Mouse (Mus musculus): ENCODE measurements at regions not wholly inside any gene's neighbourhood (a gene's known extent, or its start where the extent isn't known, plus 50 kb on each side); places are given as distances from the start of the nearest gene placed in this dataset.

- H3K36me3 ChIP-seq (ENCODE audit: control insufficient read depth in 1 of 2, insufficient read depth in 2 of 2, low read length in 2 of 2): no peaks in the 10 kb centered on the region
These were observed 199.1 kb upstream of the Prkd1 start for GRCm38 (mm10) chr12:50847976-50848375.

GRCm38 (mm10) chr12:50842744-50843143 lies 193.8 kb upstream of the Prkd1 start:
- H3K27me3 ChIP-seq (ENCODE audit: control insufficient read depth in 1 of 2, insufficient read depth in 2 of 2, low read length in 2 of 2): no peaks in the 10 kb centered on the region
- no peaks in the 10 kb centered on the region for H3K36me3 ChIP-seq (ENCODE audit: control insufficient read depth in 1 of 2, insufficient read depth in 2 of 2, low read length in 2 of 2)
- H3K9ac ChIP-seq (ENCODE audit: control insufficient read depth, low read depth, low read length, poor library complexity, severe bottlenecking): no peak overlapping the region
- H3K79me2 ChIP-seq (ENCODE audit: control insufficient read depth, insufficient read depth, low read length, poor library complexity): no peaks in the 10 kb centered on the region
- no peak for TF ChIP-seq TCF12 (IDR thresholded peaks at IDR 0.05; ENCODE audit: low read depth, low read length)
- TF ChIP-seq MAFK (IDR thresholded peaks at IDR 0.05; ENCODE audit: borderline replicate concordance, low read depth, low read length): no peak
- no peak for TF ChIP-seq GABPA (IDR thresholded peaks at IDR 0.05; ENCODE audit: low read depth, low read length)
- no peak for TF ChIP-seq MXI1 (IDR thresholded peaks at IDR 0.05; ENCODE audit: low read depth, low read length)
- TF ChIP-seq RCOR1 (IDR thresholded peaks at IDR 0.05; ENCODE audit: low read depth, low read length): no peak
- TF ChIP-seq EP300 (IDR thresholded peaks at IDR 0.05; ENCODE audit: low read depth in 1 of 2, low read length in 2 of 2): no peak
- no peak for TF ChIP-seq MYB (IDR thresholded peaks at IDR 0.05; ENCODE audit: low read depth, low read length)
- no peak for TF ChIP-seq ZKSCAN1 (IDR thresholded peaks at IDR 0.05; ENCODE audit: low read depth, low read length)
- no peak for TF ChIP-seq ZNF384 (IDR thresholded peaks at IDR 0.05; ENCODE audit: low read depth, low read length)
- no peaks in the 10 kb centered on the region for H3K9me3 ChIP-seq (replicated peaks; ENCODE audit: insufficient read depth, low read length)
- no peak for DNase-seq (ENCODE audit: low read depth, low spot score)
- no peak overlapping the region for H3K4me3 ChIP-seq (ENCODE audit: control insufficient read depth in 1 of 2, insufficient read depth in 1 of 2, low read depth in 2 of 2, low read length in 2 of 2)
- H3K27ac ChIP-seq (ENCODE audit: control insufficient read depth, low read depth, low read length): no peak overlapping the region
- no peaks in the 10 kb centered on the region for H3K4me1 ChIP-seq (ENCODE audit: control insufficient read depth in 1 of 2, insufficient read depth in 2 of 2, low read length in 2 of 2)

More at GRCm38 (mm10) chr12:50847976-50848375, 199.1 kb upstream of the Prkd1 start:
- DNase-seq (ENCODE audit: low read depth, low spot score): no peak
- Histone ChIP-seq H3K79me2 (ENCODE audit: control insufficient read depth, insufficient read depth, low read length, poor library complexity) (no peaks in the 10 kb centered on the region), H3K9ac (ENCODE audit: control insufficient read depth, low read depth, low read length, poor library complexity, severe bottlenecking) (no peak overlapping the region), H3K4me1 (ENCODE audit: control insufficient read depth in 1 of 2, insufficient read depth in 2 of 2, low read length in 2 of 2) (no peaks in the 10 kb centered on the region), H3K9me3 (replicated peaks; ENCODE audit: insufficient read depth, low read length) (no peaks in the 10 kb centered on the region), H3K27ac (ENCODE audit: control insufficient read depth, low read depth, low read length) (no peak overlapping the region), H3K4me3 (ENCODE audit: control insufficient read depth in 1 of 2, insufficient read depth in 1 of 2, low read depth in 2 of 2, low read length in 2 of 2) (no peak overlapping the region), H3K27me3 (ENCODE audit: control insufficient read depth in 1 of 2, insufficient read depth in 2 of 2, low read length in 2 of 2) (no peaks in the 10 kb centered on the region)
- no peak for TF ChIP-seq TAL1 (IDR thresholded peaks at IDR 0.05; ENCODE audit: low read length)
- no peak for TF ChIP-seq MAZ (IDR thresholded peaks at IDR 0.05; ENCODE audit: low read depth, low read length)
- no peak for TF ChIP-seq ETS1 (IDR thresholded peaks at IDR 0.05; ENCODE audit: low read depth, low read length)
- no peak for TF ChIP-seq ZMIZ1 (IDR thresholded peaks at IDR 0.05; ENCODE audit: low read depth, low read length)
- TF ChIP-seq CHD2 (IDR thresholded peaks at IDR 0.05; ENCODE audit: low read length): no peak
- TF ChIP-seq RCOR1 (IDR thresholded peaks at IDR 0.05; ENCODE audit: low read depth, low read length): no peak
- no peak for TF ChIP-seq UBTF (IDR thresholded peaks at IDR 0.05; ENCODE audit: borderline replicate concordance, insufficient read depth, low read depth, low read length)
- no peak for TF ChIP-seq EP300 (IDR thresholded peaks at IDR 0.05; ENCODE audit: low read depth in 1 of 2, low read length in 2 of 2)
- no peak for TF ChIP-seq ZNF384 (IDR thresholded peaks at IDR 0.05; ENCODE audit: low read depth, low read length)
- no peak for TF ChIP-seq CTCF (IDR thresholded peaks at IDR 0.05 in 2 of 3, conservative IDR thresholded peaks at IDR 0.05 in 1 of 3; ENCODE audit: control insufficient read depth in 1 of 3, insufficient read depth in 1 of 3, low read depth in 2 of 3, low read length in 3 of 3, poor library complexity in 1 of 3, severe bottlenecking in 1 of 3)
- no peak for TF ChIP-seq MXI1 (IDR thresholded peaks at IDR 0.05; ENCODE audit: low read depth, low read length)

All from MEL (cell line).